Mouse (Mus musculus): ENCODE data around the gene Mef2c.

GRCm38 (mm10) chr13:83654889-83655769, 151.3 kb downstream of the Mef2c start:
- TF ChIP-seq CTCF (conservative IDR thresholded peaks at IDR 0.05 in 1 of 2, IDR thresholded peaks at IDR 0.05 in 1 of 2; ENCODE audit: low read depth in 2 of 2, low read length in 2 of 2) (peak; percentile 79 to 81), CHD2 (IDR thresholded peaks at IDR 0.05; ENCODE audit: low read length) (no peak), MEF2A (IDR thresholded peaks at IDR 0.05; ENCODE audit: borderline replicate concordance, low read depth, low read length) (no peak)

Data from CH12.LX (cell line).